In the genomic region with DNA sequence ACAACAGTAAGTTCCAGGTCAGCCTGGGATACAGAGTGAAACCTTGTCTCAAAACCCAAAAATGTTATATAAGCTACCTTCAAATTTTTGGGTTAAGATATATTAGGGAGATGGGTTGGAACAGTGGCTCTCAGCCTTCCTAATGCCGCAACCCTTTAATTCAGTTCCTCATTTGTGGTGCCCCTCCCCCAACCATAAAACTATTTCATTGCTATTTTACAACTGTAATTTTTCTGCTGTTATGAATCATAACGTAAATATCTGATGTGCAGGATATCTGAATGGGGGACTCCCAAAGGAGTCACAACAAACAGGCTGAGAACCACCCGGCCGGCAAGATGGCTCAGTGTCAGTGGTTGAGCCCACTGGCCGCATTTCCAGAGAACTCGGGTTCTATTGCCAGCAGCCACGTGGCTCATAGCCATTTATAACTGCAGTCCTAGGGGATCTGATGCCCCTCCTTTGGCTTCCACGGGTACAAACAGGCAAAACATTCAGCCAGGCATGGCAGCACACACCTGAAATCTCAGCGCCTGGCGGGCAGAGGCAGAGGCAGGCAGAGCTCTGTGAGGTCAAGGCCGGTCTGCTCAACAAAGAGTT, we compare ENCODE assay signal across 12 mouse cellular contexts. TPM values are rescaled to one million over a fixed set of nuclear protein-coding genes. Genes with fewer than 3 reads are reported as not detected.
DNase-seq lines count a peak whose midpoint lies in the region; ATAC-seq and TF ChIP-seq lines count a peak whose summit lies in the region.
"Had no signal": no experiment of that assay in that cellular context is flagged by ENCODE, and none has a peak within 500 bp of the region (broad histone marks: within the 10 kb centered on the region; RNA-seq: fewer than 3 reads in every experiment).

No protein-coding gene starts in this region.

- no peak overlapping the region for H3K4me3 ChIP-seq in heart, embryonic 15.5 days
- H3K4me3 ChIP-seq in G1E (ENCODE audit: low read depth, low read length): peak overlapping the region; percentile 44; the same call in 1 of the 2 replicates
- no peak overlapping the region for H3K4me3 ChIP-seq in liver, embryonic 15.5 days (replicated peaks)
- H3K4me3 ChIP-seq: hindbrain, embryonic 15.5 days; liver, embryonic 13.5 days had no signal

- H3K4me1 ChIP-seq in heart, embryonic 15.5 days (replicated peaks): peaks cover 84% of the 10 kb centered on the region
- peaks cover 44% of the 10 kb centered on the region for H3K4me1 ChIP-seq in G1E (ENCODE audit: insufficient read depth, low read depth, low read length)
- H3K4me1 ChIP-seq in liver, embryonic 15.5 days (replicated peaks): peaks cover 47% of the 10 kb centered on the region

- peak overlapping the region; percentile 38; the same call in 1 of the 2 replicates for H3K4me2 ChIP-seq in heart, embryonic 15.5 days
- peak overlapping the region; percentile 37; the same call in 1 of the 2 replicates for H3K4me2 ChIP-seq in liver, embryonic 15.5 days
- H3K4me2 ChIP-seq: hindbrain, embryonic 15.5 days had no signal

- ATAC-seq in heart, embryonic 15.5 days (replicated peaks; ENCODE audit: insufficient number of reproducible peaks, insufficient read depth, low FRiP score, low read depth): no peak
- ATAC-seq in G1E (ENCODE audit: extremely low read depth, insufficient number of reproducible peaks, low FRiP score, poor library complexity, severe bottlenecking): no peak; the same call in 1 of the 2 replicates
- ATAC-seq in liver, embryonic 15.5 days (ENCODE audit: insufficient read depth): no peak

- intact Hi-C loops in heart, postnatal 10 days (cut with DNase I): no loop called here

- TF ChIP-seq CTCF in G1E (IDR thresholded peaks at IDR 0.05; ENCODE audit: low read depth, low read length): no peak

- no peaks in the 10 kb centered on the region for H3K36me3 ChIP-seq in heart, embryonic 15.5 days
- peaks cover 73% of the 10 kb centered on the region for H3K36me3 ChIP-seq in G1E (replicated peaks)
- H3K36me3 ChIP-seq in liver, embryonic 15.5 days (replicated peaks): no peaks in the 10 kb centered on the region
- H3K36me3 ChIP-seq: hindbrain, embryonic 15.5 days; liver, embryonic 13.5 days had no signal

- H3K9me3 ChIP-seq in heart, embryonic 15.5 days (replicated peaks): no peaks in the 10 kb centered on the region
- peaks cover 21% of the 10 kb centered on the region for H3K9me3 ChIP-seq in G1E (replicated peaks)
- H3K9me3 ChIP-seq in liver, embryonic 15.5 days (replicated peaks): no peaks in the 10 kb centered on the region
- H3K9me3 ChIP-seq: hindbrain, embryonic 15.5 days; liver, embryonic 13.5 days had no signal

- DNase-seq in heart, postnatal 10 days: no peak
- DNase-seq in A20 (ENCODE audit: low read depth, low spot score): peak; percentile 69
- DNase-seq in G1E (ENCODE audit: low spot score): no peak
- DNase-seq in frontal cortex, adult 2 months (ENCODE audit: extremely low spot score in 1 of 2, low spot score in 1 of 2): no peak
- DNase-seq in frontal cortex, postnatal 14 days (ENCODE audit: low spot score in 2 of 2): no peak
- no peak for DNase-seq in right cerebral cortex, postnatal 4 days
- DNase-seq: cerebellum, adult 9-10 months; kidney, postnatal 4 days; liver, embryonic 13.5 days had no signal

- H3K27me3 ChIP-seq in heart, embryonic 15.5 days: no peaks in the 10 kb centered on the region
- no peaks in the 10 kb centered on the region for H3K27me3 ChIP-seq in G1E (ENCODE audit: insufficient read depth, low read length)
- no peaks in the 10 kb centered on the region for H3K27me3 ChIP-seq in liver, embryonic 15.5 days
- H3K27me3 ChIP-seq: hindbrain, embryonic 15.5 days; liver, embryonic 13.5 days had no signal

- 64% methylated on average over 11 of the region's 11 CpGs for WGBS in heart, embryonic 15.5 days
- 56% methylated on average over 11 of the region's 11 CpGs for WGBS in liver, embryonic 15.5 days (ENCODE audit: insufficient replicate concordance)

- H3K9ac ChIP-seq in heart, embryonic 15.5 days: no peak overlapping the region
- H3K9ac ChIP-seq in liver, embryonic 15.5 days: no peak overlapping the region
- H3K9ac ChIP-seq: hindbrain, embryonic 15.5 days; liver, embryonic 13.5 days had no signal

- peak overlapping the region; percentile 53 for H3K27ac ChIP-seq in heart, embryonic 15.5 days
- no peak overlapping the region for H3K27ac ChIP-seq in liver, embryonic 15.5 days (replicated peaks)
- H3K27ac ChIP-seq: hindbrain, embryonic 15.5 days; liver, embryonic 13.5 days had no signal

RNA-seq across cellular contexts. Expression of gene Sprtn, which starts 24.9 kb away (rescaled TPM):
- 7.2 and 9.6 TPM in 2 replicates for polyA plus RNA-seq in heart, embryonic 15.5 days (2015; fragmentation: Nextera tagmentation; extraction: Ambion mirVana)
- 10 to 100 TPM; 16.0 to 18.9 TPM for total RNA-seq in heart, postnatal 10 days (2021)
- 42.4 and 43.5 TPM in 2 replicates for total RNA-seq in G1E (2014; fragmentation: Nextera tagmentation)
- total RNA-seq in G1E (2017): 34.7 and 35.8 TPM in 2 replicates
- polyA plus RNA-seq in G1E (2012): 13.0 and 21.7 TPM in 2 replicates
- polyA plus RNA-seq in liver, embryonic 15.5 days (2015; fragmentation: Nextera tagmentation; extraction: Ambion mirVana): 6.1 and 6.4 TPM in 2 replicates
- polyA plus RNA-seq in frontal cortex, adult 2 months (2012; rRNA removed): 17.3 and 18.0 TPM in 2 replicates

RNA-seq across cellular contexts. Expression of gene Exoc8, which starts 25.1 kb away (rescaled TPM):
- polyA plus RNA-seq in heart, embryonic 15.5 days (2015; fragmentation: Nextera tagmentation; extraction: Ambion mirVana): 6.5 and 7.6 TPM in 2 replicates
- total RNA-seq in heart, postnatal 10 days (2021): 10 to 100 TPM; 19.5 to 20.5 TPM
- total RNA-seq in G1E (2014; fragmentation: Nextera tagmentation): 14.4 and 15.1 TPM in 2 replicates
- 22.8 and 24.8 TPM in 2 replicates for total RNA-seq in G1E (2017)
- 10.4 and 10.9 TPM in 2 replicates for polyA plus RNA-seq in G1E (2012)
- polyA plus RNA-seq in liver, embryonic 15.5 days (2015; fragmentation: Nextera tagmentation; extraction: Ambion mirVana): 3.7 and 3.8 TPM in 2 replicates
- 15.0 and 17.3 TPM in 2 replicates for polyA plus RNA-seq in frontal cortex, adult 2 months (2012; rRNA removed)

RNA-seq across cellular contexts. Expression of gene Egln1, which starts 26.5 kb away (rescaled TPM):
- 16.7 and 18.4 TPM in 2 replicates for polyA plus RNA-seq in heart, embryonic 15.5 days (2015; fragmentation: Nextera tagmentation; extraction: Ambion mirVana)
- total RNA-seq in heart, postnatal 10 days (2021): 100 to 1,000 TPM; 136 to 143 TPM
- total RNA-seq in G1E (2014; fragmentation: Nextera tagmentation): 39.3 and 40.8 TPM in 2 replicates
- 31.8 and 33.8 TPM in 2 replicates for total RNA-seq in G1E (2017)
- 17.6 and 19.9 TPM in 2 replicates for polyA plus RNA-seq in G1E (2012)
- polyA plus RNA-seq in liver, embryonic 15.5 days (2015; fragmentation: Nextera tagmentation; extraction: Ambion mirVana): 3.5 and 4.5 TPM in 2 replicates
- 55.8 and 61.7 TPM in 2 replicates for polyA plus RNA-seq in frontal cortex, adult 2 months (2012; rRNA removed)

RNA-seq across cellular contexts. Expression of gene 2810004N23Rik, which starts 59.7 kb away (rescaled TPM):
- polyA plus RNA-seq in heart, embryonic 15.5 days (2015; fragmentation: Nextera tagmentation; extraction: Ambion mirVana): 46.3 and 51.6 TPM in 2 replicates
- total RNA-seq in heart, postnatal 10 days (2021): 10 to 100 TPM; 40.6 to 43.8 TPM
- total RNA-seq in G1E (2014; fragmentation: Nextera tagmentation) (49.3 and 61.9 TPM in 2 replicates), G1E (2017) (73.7 and 74.1 TPM in 2 replicates)
- 41.9 and 52.6 TPM in 2 replicates for polyA plus RNA-seq in G1E (2012)
- polyA plus RNA-seq in liver, embryonic 15.5 days (2015; fragmentation: Nextera tagmentation; extraction: Ambion mirVana): 15.9 and 17.3 TPM in 2 replicates
- polyA plus RNA-seq in frontal cortex, adult 2 months (2012; rRNA removed): 17.2 and 18.1 TPM in 2 replicates

RNA-seq across cellular contexts. Expression of gene Gnpat, which starts 59.8 kb away (rescaled TPM):
- polyA plus RNA-seq in heart, embryonic 15.5 days (2015; fragmentation: Nextera tagmentation; extraction: Ambion mirVana): 101 and 103 TPM in 2 replicates
- 100 to 1,000 TPM; 128 to 129 TPM for total RNA-seq in heart, postnatal 10 days (2021)
- 125 and 146 TPM in 2 replicates for total RNA-seq in G1E (2014; fragmentation: Nextera tagmentation)
- total RNA-seq in G1E (2017): 129 and 131 TPM in 2 replicates
- 80.5 and 128 TPM in 2 replicates for polyA plus RNA-seq in G1E (2012)
- 35.6 and 42.2 TPM in 2 replicates for polyA plus RNA-seq in liver, embryonic 15.5 days (2015; fragmentation: Nextera tagmentation; extraction: Ambion mirVana)
- polyA plus RNA-seq in frontal cortex, adult 2 months (2012; rRNA removed): 102 and 103 TPM in 2 replicates
